Mouse (Mus musculus) 3T3-L1 (cell line): ENCODE data around the gene Aprt.

ENCODE experiments used
- DNase-seq: peaks from one replicate; pipeline ENCODE4 v3.0.0-alpha.2; 2015; ENCODE audit warnings: low read depth, low spot score

Gene Aprt

GRCm38 (mm10) chr8:122576648-122577022 lies at the start of gene Aprt:
Aprt (minus strand) TSS chr8:122576909.
- DNase-seq: peak; percentile 97

DNA sequence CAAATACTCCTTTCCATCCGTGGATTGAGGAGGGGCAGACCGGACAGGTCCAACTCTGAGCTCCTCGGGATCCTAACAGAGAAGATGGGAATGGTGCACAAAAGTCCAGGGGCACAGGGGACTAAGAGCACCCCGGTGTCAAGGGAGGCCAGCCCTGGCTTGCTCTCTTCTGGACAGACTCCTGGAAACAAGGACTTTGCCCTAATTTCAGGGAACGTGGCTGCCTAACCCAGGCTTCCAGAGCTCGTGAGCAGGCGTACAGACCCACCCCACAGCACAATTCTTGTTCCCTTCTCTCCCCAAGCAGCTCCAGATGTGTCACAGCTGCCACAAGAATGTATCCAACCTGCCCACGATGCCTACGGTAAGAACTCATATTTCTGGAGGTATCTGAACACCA lies 49.1 kb upstream of the Aprt start:
- DNase-seq: no peak

DNA sequence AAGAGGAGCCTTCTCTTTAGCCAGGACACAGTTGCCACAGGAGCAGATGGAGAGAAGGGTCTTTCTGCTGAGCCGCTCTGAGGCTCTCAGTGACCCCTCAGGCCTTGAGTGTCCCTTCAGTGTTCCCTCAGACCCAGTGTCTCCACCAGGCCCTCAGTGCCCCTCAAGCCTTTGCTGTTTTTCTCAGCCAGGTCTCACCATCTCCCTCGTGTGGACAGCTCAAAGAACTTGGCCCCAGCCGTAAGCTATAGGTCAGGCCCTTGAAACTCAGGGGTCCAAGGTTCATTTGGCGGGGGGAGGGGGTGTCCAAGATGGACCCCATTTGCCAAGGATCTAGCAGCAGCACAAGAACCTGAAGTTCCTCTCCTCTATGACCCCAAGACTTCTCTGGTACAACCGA lies 47.9 kb upstream of the Aprt start:
- DNase-seq: no peak

GRCm38 (mm10) chr8:122623844-122624642 lies 47.3 kb upstream of the Aprt start:
- no peak for DNase-seq

- DNase-seq: no peak
These were observed 46.0 kb upstream of the Aprt start, which contains the start of gene Pabpn1l for GRCm38 (mm10) chr8:122622727-122623126. Pabpn1l (minus strand) TSS chr8:122622739.

DNA sequence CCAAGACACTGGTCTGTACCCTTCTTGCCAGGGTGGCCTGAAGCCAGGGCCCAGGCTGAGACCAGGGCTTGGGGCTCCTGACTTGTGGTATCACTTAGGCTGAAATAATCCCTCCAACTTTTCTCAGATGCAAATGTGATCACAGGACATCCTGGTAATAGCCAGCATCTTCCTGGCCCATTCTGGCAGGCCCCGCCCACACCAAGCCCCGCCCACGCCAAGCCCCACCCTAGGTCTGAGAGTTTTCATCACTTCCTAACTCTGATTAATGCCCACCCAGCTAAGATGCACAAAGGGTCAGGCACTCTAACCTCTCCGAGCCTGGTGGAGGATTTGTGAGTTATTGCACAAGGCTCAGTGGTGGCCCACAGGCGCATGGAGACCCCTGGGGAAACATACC lies 43.7 kb upstream of the Aprt start:
- no peak for DNase-seq

DNA sequence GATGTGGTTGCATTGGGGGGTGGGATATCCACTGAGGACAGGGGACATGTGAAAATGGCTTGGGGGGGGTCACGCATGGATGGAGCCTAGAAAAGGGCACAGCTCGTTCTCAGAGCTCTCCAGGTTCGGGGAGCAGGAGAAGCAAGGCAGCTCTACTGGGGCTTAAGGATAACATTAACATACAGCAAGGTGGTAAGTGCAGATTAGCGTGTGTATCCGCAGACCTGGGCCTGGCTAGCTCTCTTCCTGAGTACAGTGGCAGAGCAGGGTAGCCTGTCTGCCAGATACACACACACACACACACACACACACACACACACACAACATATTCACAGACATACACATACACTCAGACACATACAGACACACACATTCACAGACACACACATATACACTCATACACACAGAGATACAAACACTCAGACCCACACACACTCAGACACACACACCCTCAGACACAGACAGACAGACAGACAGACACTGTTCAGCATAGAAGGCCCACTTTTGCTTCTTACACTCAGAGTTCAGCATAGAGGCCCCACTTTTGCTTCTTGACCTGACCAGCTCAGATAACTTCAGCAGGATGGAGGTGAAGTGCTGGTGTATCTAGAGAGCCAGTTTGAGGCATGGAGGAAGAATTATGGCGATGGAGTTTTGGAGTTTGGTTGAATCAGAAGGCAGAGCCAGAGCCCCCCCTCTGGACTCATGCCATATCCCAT lies 42.1 kb upstream of the Aprt start:
- DNase-seq: no peak

DNA sequence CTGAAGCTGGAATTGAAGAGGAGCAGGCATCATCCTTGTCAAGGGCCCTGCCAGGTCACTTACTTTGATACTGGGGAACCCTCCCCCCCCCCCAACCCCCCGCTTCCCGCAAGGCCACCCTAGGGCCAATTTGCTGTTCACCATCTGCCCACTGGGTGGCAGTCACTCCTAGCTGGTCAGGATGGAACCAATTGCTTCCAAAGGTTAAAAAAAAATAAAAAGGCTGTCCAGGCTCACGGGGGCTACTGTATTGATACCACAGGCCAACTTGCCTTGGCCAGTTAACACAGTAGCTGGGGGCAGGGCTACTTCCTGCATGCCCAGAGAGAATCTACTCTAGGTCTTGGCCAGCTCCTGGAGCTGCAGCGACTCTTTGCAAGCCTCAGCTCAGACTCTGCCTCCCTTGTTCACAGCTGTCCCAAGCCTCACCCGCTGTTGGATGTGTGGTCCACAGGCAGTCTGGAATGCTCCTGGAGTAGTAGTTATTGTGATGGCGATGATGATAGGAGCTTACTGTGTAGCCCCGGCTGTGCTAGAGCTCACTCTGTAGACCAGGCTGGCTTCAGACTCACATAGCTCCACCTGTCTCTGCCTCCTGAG lies 41.3 kb upstream of the Aprt start:
- DNase-seq: peak; percentile 72

- no peak for DNase-seq
These were observed 39.6 kb upstream of the Aprt start for GRCm38 (mm10) chr8:122616181-122616905.

DNA sequence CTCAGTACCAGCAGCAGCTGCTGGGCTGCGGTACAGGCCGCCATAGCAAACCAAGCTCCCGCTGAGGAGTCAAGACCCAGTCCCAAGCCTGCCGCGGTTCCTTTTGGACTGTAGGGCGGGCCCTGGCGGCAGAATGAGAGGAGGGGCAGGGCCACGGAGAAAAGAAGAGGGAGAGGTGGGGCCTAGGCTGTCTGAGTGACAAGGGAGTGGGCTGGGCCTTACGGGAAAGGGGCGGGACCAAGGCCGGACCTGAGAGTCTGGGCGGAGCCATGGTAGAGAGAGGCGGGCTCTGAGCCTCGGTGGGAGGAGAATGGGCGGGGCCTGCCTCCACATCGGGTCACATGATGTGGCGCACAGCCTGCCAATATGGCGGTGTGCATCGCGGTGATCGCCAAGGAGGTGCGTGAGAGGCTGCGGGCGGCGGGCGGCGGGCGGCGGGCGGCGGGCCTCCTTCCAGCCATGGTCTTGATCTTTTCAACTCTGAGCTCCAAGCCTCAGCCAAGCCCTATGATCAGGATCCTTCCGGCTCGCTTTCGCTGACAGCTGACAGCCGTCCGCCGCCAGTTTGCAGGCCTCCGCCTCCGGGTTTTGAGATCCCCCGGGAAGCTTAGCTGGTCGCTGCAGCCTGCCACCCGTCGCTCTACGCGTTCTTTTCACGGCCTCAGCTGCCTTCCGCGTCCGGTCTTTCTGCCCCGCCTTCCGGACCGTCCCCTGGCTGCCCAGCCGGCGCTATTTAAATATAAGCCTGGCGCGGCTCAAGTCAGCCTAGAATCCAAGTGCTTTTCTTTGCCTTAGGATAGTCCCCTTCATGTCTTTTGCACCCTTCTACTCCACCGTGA lies 34.8 kb upstream of the Aprt start, which contains the start of the genes Galns and Trappc2l:
Gene Galns, minus strand, starts transcription at position 169 of the 839 bp plus-strand sequence.
Gene Trappc2l, plus strand, starts transcription at position 346 of the 839 bp plus-strand sequence.
- peak; percentile 98 for DNase-seq

- DNase-seq: peak; percentile 17
These were observed 34.0 kb upstream of the Aprt start for GRCm38 (mm10) chr8:122610612-122611277.

DNA sequence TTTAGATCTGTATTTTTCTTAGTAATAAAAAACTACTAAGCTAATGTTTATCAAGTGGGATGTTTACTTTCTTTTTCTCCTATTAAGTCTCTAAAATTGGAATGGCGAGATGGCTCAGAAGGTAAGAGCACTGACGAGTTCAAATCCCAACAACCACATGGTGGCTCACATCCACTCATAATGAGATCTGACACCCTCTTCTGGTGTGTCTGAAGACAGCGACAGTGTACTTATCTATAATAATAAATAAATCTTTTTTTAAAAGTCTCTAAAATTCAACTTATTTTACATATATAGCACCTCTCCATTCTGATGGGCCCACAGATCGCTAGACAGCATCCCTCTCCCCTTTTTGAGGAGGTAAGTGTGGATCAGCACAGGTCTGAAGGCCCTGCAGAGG lies 33.5 kb upstream of the Aprt start:
- no peak for DNase-seq

DNA sequence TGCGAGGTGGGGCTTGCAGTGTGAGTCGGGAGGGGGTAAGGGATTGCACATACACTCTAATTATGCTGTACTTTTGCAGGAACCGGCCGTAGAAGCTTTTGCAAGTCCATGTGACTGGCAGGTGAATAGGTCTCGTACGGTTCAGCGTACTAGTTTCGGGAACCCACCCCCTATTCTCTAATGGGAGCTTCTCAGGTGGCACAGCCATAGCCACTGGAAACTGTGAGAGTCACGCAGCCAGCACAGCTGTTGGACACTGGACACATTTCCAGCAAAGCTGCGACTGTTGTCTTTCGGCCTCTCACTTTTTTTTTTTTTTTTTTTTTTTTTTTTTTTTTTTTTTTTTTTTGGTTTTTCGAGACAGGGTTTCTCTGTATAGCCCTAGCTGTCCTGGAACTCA lies 30.1 kb upstream of the Aprt start:
- DNase-seq: no peak

DNA sequence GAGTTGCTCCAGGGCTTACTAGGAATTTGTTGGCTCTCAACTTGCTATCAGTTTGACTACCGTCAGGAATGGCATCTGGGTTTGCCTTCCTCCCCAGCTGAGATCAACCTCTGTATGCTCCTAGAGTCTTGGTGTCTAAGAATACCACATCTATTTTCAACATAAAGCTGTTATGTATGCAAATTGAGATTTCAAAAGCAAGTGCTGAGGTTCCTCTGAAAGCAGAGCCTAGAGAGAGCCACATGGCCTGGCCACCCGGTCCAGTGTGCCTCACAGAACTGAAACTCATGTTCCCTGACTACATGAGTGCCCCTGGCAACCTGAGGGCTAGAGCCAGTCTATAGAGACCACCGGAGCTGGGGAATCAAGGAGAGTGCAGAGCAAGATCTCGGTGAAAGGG lies 28.7 kb upstream of the Aprt start:
- no peak for DNase-seq

- no peak for DNase-seq
These were observed 27.9 kb upstream of the Aprt start for GRCm38 (mm10) chr8:122604640-122605039.

- no peak for DNase-seq
These were observed 24.0 kb upstream of the Aprt start for GRCm38 (mm10) chr8:122600666-122601065.

GRCm38 (mm10) chr8:122596031-122596430 lies 19.3 kb upstream of the Aprt start:
- DNase-seq: no peak

DNA sequence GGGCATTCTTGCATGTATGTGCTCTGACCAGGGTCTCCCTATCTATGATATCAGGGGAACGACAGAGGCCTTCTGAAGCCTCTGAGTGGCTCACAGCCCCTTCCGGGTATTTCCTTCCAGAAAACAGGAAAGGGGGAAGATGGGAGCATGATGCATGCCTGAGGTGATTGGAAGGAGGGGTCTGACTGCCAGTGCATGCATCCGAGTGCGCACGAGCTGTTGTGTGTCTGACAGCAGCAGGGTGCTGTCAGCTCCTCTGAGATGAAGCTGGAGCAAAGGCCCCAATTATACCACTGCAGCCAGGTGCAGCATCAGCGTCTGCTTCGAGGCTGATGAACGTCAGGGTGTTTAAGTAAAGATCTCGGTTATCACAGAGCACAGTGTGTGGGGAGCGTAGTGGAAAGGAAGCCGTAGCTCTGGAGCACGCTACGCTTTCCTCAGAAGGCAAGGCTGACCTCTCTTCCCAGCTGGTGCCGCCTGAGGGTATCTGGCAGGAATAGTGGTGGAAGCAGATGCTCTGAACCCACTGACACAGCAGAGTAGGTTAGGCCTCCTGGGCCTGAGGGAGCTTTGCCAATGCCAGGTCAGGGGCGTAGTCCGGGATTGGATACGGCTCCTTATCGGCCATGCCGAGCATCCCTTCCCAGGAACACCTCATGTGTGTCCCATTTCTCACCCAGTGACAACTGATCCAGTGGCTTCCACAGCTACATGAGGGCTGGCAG lies 17.2 kb upstream of the Aprt start:
- no peak for DNase-seq

- no peak for DNase-seq
These were observed 16.5 kb upstream of the Aprt start for GRCm38 (mm10) chr8:122593240-122593639.

DNA sequence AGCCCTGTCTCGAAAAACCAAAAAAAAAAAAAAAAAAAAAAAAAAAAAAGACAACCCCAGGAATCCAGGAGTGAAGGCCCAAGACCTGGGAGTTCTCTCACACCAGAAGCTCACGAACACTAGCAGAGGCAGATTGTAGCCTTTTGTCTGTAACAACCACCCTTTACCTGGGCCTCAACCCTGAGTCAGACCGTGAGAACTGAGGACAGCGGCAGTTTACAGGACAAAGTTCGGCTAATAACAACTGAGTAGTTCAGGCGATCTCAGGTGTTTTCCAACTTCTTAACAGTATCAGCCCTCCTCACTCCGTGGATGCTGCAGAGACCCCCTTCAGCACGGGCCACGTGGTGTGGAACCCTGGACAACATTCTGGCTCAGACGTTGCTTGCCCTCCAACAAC lies 10.0 kb upstream of the Aprt start:
- no peak for DNase-seq
